ENCODE assay signal across 24 mouse cellular contexts in genomic region chr9:57315032-57315660, GRCm38 (mm10). TPM values are rescaled to one million over a fixed set of nuclear protein-coding genes. Genes with fewer than 3 reads are reported as not detected.
DNase-seq lines count a peak whose midpoint lies in the region; ATAC-seq lines count a peak whose summit lies in the region.
"Had no signal": no experiment of that assay in that cellular context is flagged by ENCODE, and none has a peak within 500 bp of the region (broad histone marks: within the 10 kb centered on the region; RNA-seq: fewer than 3 reads in every experiment).

No protein-coding gene starts in this region.

- H3K9ac ChIP-seq in kidney, embryonic 16.5 days (replicated peaks; ENCODE audit: low read length), result no peak overlapping the region
- no peak overlapping the region for H3K9ac ChIP-seq in forebrain, embryonic 13.5 days
- H3K9ac ChIP-seq: forebrain, postnatal 0 days; heart, embryonic 12.5 days; heart, embryonic 15.5 days; hindbrain, embryonic 13.5 days had no signal

- H3K27ac ChIP-seq in kidney, embryonic 16.5 days (ENCODE audit: low read length), result no peak overlapping the region
- no peak overlapping the region for H3K27ac ChIP-seq in forebrain, embryonic 13.5 days
- H3K27ac ChIP-seq: forebrain, embryonic 10.5 days; heart, embryonic 15.5 days; hindbrain, embryonic 10.5 days; hindbrain, embryonic 13.5 days had no signal

- H3K9me3 ChIP-seq in kidney, embryonic 16.5 days (ENCODE audit: low read length), result peaks cover 4% of the 10 kb centered on the region
- H3K9me3 ChIP-seq in forebrain, embryonic 13.5 days (replicated peaks), result no peaks in the 10 kb centered on the region
- H3K9me3 ChIP-seq: forebrain, embryonic 10.5 days; heart, embryonic 15.5 days; hindbrain, embryonic 10.5 days; hindbrain, embryonic 13.5 days had no signal

- no peaks in the 10 kb centered on the region for H3K4me1 ChIP-seq in kidney, embryonic 16.5 days (ENCODE audit: insufficient read depth, low read length)
- H3K4me1 ChIP-seq in forebrain, embryonic 13.5 days, result no peaks in the 10 kb centered on the region
- H3K4me1 ChIP-seq: forebrain, embryonic 10.5 days; hindbrain, embryonic 10.5 days; hindbrain, embryonic 13.5 days had no signal

- ATAC-seq in kidney, embryonic 16.5 days (ENCODE audit: low FRiP score, low TSS enrichment), result peak; percentile 61; the same call in 1 of the 2 replicates
- no peak for ATAC-seq in forebrain, embryonic 13.5 days
- ATAC-seq: CD4-positive, CD25-positive, alpha-beta regulatory T cell, adult 4 months; forebrain, embryonic 14.5 days; forebrain, postnatal 0 days; hindbrain, embryonic 16.5 days had no signal

- no peak for DNase-seq in kidney, postnatal 4 days
- DNase-seq in ES-CJ7 (ENCODE audit: low read depth, low spot score) (peak; percentile 57), R1 (ENCODE audit: low read depth, low spot score) (peak; percentile 77)
- DNase-seq in right cerebral cortex, adult 2 months (ENCODE audit: low spot score in 2 of 2), result no peak
- DNase-seq: adrenal gland, postnatal 10 days; adrenal gland, postnatal 36 days; cerebellum, adult 18-20 months; cerebellum, adult 9-10 months; cerebellum, postnatal 14 days; forebrain, postnatal 0 days; gastrocnemius, postnatal 25 days; heart, adult 18-20 months; heart, postnatal 10 days; heart, postnatal 36 days had no signal

- no peak overlapping the region for H3K4me2 ChIP-seq in kidney, embryonic 16.5 days (replicated peaks; ENCODE audit: low read depth, low read length)
- no peak overlapping the region for H3K4me2 ChIP-seq in forebrain, embryonic 13.5 days
- H3K4me2 ChIP-seq: heart, embryonic 12.5 days; heart, embryonic 15.5 days; hindbrain, embryonic 13.5 days had no signal

- H3K36me3 ChIP-seq in kidney, embryonic 16.5 days (ENCODE audit: insufficient read depth, low read length), result no peaks in the 10 kb centered on the region
- H3K36me3 ChIP-seq in forebrain, embryonic 13.5 days (ENCODE audit: poor library complexity, severe bottlenecking), result no peaks in the 10 kb centered on the region
- H3K36me3 ChIP-seq: forebrain, embryonic 10.5 days; heart, embryonic 12.5 days; heart, embryonic 15.5 days; hindbrain, embryonic 10.5 days; hindbrain, embryonic 13.5 days had no signal

- no peaks in the 10 kb centered on the region for H3K27me3 ChIP-seq in kidney, embryonic 16.5 days (ENCODE audit: insufficient read depth, low read length)
- H3K27me3 ChIP-seq in forebrain, embryonic 13.5 days, result no peaks in the 10 kb centered on the region
- H3K27me3 ChIP-seq: heart, embryonic 12.5 days; heart, embryonic 15.5 days; hindbrain, embryonic 13.5 days had no signal

- WGBS in kidney, embryonic 16.5 days, result 41% methylated on average over 7 of the region's 7 CpGs
- 88% methylated on average over 7 of the region's 7 CpGs for WGBS in forebrain, embryonic 13.5 days

- H3K4me3 ChIP-seq in kidney, embryonic 16.5 days (ENCODE audit: low read length), result no peak overlapping the region
- H3K4me3 ChIP-seq in forebrain, embryonic 13.5 days, result no peak overlapping the region
- H3K4me3 ChIP-seq: forebrain, embryonic 10.5 days; heart, embryonic 12.5 days; heart, embryonic 15.5 days; hindbrain, embryonic 10.5 days; hindbrain, embryonic 13.5 days had no signal

RNA-seq across cellular contexts. Expression of gene 1700017B05Rik, which starts 52.7 kb away (rescaled TPM):
- 23.0 and 26.3 TPM in 2 replicates for polyA plus RNA-seq in kidney, embryonic 16.5 days (2015; fragmentation: Nextera tagmentation; extraction: Ambion mirVana)
- 5.8 and 8.0 TPM in 2 replicates for polyA plus RNA-seq in forebrain, embryonic 13.5 days (2015; fragmentation: Nextera tagmentation; extraction: Ambion mirVana)

Comparison
In these comparisons a context has a peak if more than half of its experiments do, and no peak if none do; other contexts are left out.
1. DNase-seq: peak in ES-CJ7 (single experiment) and R1 (single experiment); none in kidney, postnatal 4 days (0 of 2) and right cerebral cortex, adult 2 months (0 of 2).